ENCODE assay signal across 27 mouse cellular contexts in genomic region chr1:190139711-190140405, GRCm38 (mm10). TPM values are rescaled to one million over a fixed set of nuclear protein-coding genes. Genes with fewer than 3 reads are reported as not detected.
A peak's percentile ranks its signal among the peaks of the same experiment; 100 is the strongest.
DNase-seq lines count a peak whose midpoint lies in the region; ATAC-seq and TF ChIP-seq lines count a peak whose summit lies in the region.
"Had no signal": no experiment of that assay in that cellular context is flagged by ENCODE, and none has a peak within 500 bp of the region (broad histone marks: within the 10 kb centered on the region; RNA-seq: fewer than 3 reads in every experiment).

No protein-coding gene starts in this region.

- no peak overlapping the region for H3K4me2 ChIP-seq in hindbrain, embryonic 13.5 days
- H3K4me2 ChIP-seq in hindbrain, embryonic 14.5 days (replicated peaks), result no peak overlapping the region
- H3K4me2 ChIP-seq in midbrain, embryonic 11.5 days, result no peak overlapping the region
- no peak overlapping the region for H3K4me2 ChIP-seq in midbrain, postnatal 0 days (ENCODE audit: low read depth, low read length, poor library complexity, severe bottlenecking)
- H3K4me2 ChIP-seq: embryonic facial prominence, embryonic 13.5 days; forebrain, embryonic 12.5 days; forebrain, embryonic 15.5 days; heart, embryonic 11.5 days; hindbrain, embryonic 15.5 days; intestine, embryonic 15.5 days had no signal

- no peak overlapping the region for H3K9ac ChIP-seq in hindbrain, embryonic 13.5 days
- H3K9ac ChIP-seq in hindbrain, embryonic 14.5 days, result no peak overlapping the region
- no peak overlapping the region for H3K9ac ChIP-seq in midbrain, embryonic 11.5 days (ENCODE audit: low read length)
- H3K9ac ChIP-seq in midbrain, postnatal 0 days (replicated peaks; ENCODE audit: low read length, poor library complexity, severe bottlenecking), result no peak overlapping the region
- H3K9ac ChIP-seq: embryonic facial prominence, embryonic 13.5 days; forebrain, embryonic 12.5 days; forebrain, embryonic 15.5 days; hindbrain, embryonic 15.5 days; intestine, embryonic 15.5 days had no signal

- no peak for ATAC-seq in hindbrain, embryonic 13.5 days (ENCODE audit: low FRiP score)
- no peak for ATAC-seq in hindbrain, embryonic 14.5 days (ENCODE audit: low FRiP score)
- ATAC-seq in midbrain, embryonic 11.5 days (ENCODE audit: low FRiP score), result no peak
- no peak for ATAC-seq in midbrain, postnatal 0 days (ENCODE audit: low FRiP score)
- ATAC-seq: forebrain, embryonic 15.5 days; intestine, embryonic 15.5 days had no signal

- 80% methylated on average over 13 of the region's 13 CpGs for whole genome bisulfite sequencing in heart, embryonic 10.5 days
- WGBS in hindbrain, embryonic 13.5 days, result 30% methylated on average over 13 of the region's 13 CpGs
- 35% methylated on average over 13 of the region's 13 CpGs for WGBS in hindbrain, embryonic 14.5 days
- 41% methylated on average over 13 of the region's 13 CpGs for WGBS in midbrain, embryonic 11.5 days
- 72% methylated on average over 13 of the region's 13 CpGs for WGBS in midbrain, postnatal 0 days
- 86% methylated on average over 13 of the region's 13 CpGs for WGBS in limb, embryonic 10.5 days

- H3K27me3 ChIP-seq in heart, embryonic 10.5 days (ENCODE audit: insufficient read depth, poor library complexity, severe bottlenecking), result no peaks in the 10 kb centered on the region
- peaks cover 5% of the 10 kb centered on the region; the same call in 1 of the 2 replicates for H3K27me3 ChIP-seq in hindbrain, embryonic 13.5 days
- no peaks in the 10 kb centered on the region for H3K27me3 ChIP-seq in hindbrain, embryonic 14.5 days (ENCODE audit: control insufficient read depth, insufficient read depth, low read length)
- H3K27me3 ChIP-seq in midbrain, embryonic 11.5 days (ENCODE audit: control insufficient read depth, insufficient read depth, low read length), result no peaks in the 10 kb centered on the region
- no peaks in the 10 kb centered on the region for H3K27me3 ChIP-seq in midbrain, postnatal 0 days (ENCODE audit: insufficient read depth, low read length)
- no peaks in the 10 kb centered on the region for H3K27me3 ChIP-seq in limb, embryonic 10.5 days (ENCODE audit: low read depth, poor library complexity, severe bottlenecking)
- H3K27me3 ChIP-seq: embryonic facial prominence, embryonic 13.5 days; hindbrain, embryonic 15.5 days; intestine, embryonic 15.5 days had no signal

- 0 out of 2 replicates have a peak overlapping the region, but pooled peaks have one; percentile 16 for H3K27ac ChIP-seq in heart, embryonic 10.5 days
- peak overlapping the region; percentile 13; the same call in 1 of the 2 replicates for H3K27ac ChIP-seq in hindbrain, embryonic 13.5 days
- H3K27ac ChIP-seq in hindbrain, embryonic 14.5 days, result no peak overlapping the region
- no peak overlapping the region for H3K27ac ChIP-seq in midbrain, embryonic 11.5 days (ENCODE audit: low read depth, low read length)
- no peak overlapping the region for H3K27ac ChIP-seq in midbrain, postnatal 0 days (ENCODE audit: low read depth, low read length)
- H3K27ac ChIP-seq in limb, embryonic 10.5 days, result no peak overlapping the region
- H3K27ac ChIP-seq: embryonic facial prominence, embryonic 13.5 days; forebrain, embryonic 12.5 days; forebrain, embryonic 15.5 days; heart, adult 2 months; hindbrain, embryonic 15.5 days; intestine, embryonic 15.5 days had no signal

- no peak for TF ChIP-seq CTCF in midbrain, postnatal 0 days (IDR thresholded peaks at IDR 0.05)

- H3K36me3 ChIP-seq in heart, embryonic 10.5 days, result peaks cover 34% of the 10 kb centered on the region
- H3K36me3 ChIP-seq in hindbrain, embryonic 13.5 days, result no peaks in the 10 kb centered on the region; the same call in 1 of the 2 replicates
- H3K36me3 ChIP-seq in hindbrain, embryonic 14.5 days (replicated peaks; ENCODE audit: control insufficient read depth, insufficient read depth), result no peaks in the 10 kb centered on the region
- no peaks in the 10 kb centered on the region for H3K36me3 ChIP-seq in midbrain, embryonic 11.5 days (ENCODE audit: control insufficient read depth, insufficient read depth, low read length)
- H3K36me3 ChIP-seq in midbrain, postnatal 0 days (ENCODE audit: insufficient read depth, low read length), result no peaks in the 10 kb centered on the region
- H3K36me3 ChIP-seq in limb, embryonic 10.5 days, result no peaks in the 10 kb centered on the region
- H3K36me3 ChIP-seq: embryonic facial prominence, embryonic 13.5 days; forebrain, embryonic 12.5 days; forebrain, embryonic 15.5 days; G1E; hindbrain, embryonic 15.5 days; intestine, embryonic 15.5 days had no signal

- H3K9me3 ChIP-seq in heart, embryonic 10.5 days, result no peaks in the 10 kb centered on the region
- no peaks in the 10 kb centered on the region for H3K9me3 ChIP-seq in hindbrain, embryonic 13.5 days
- H3K9me3 ChIP-seq in hindbrain, embryonic 14.5 days (ENCODE audit: control insufficient read depth, low read length), result no peaks in the 10 kb centered on the region
- no peaks in the 10 kb centered on the region for H3K9me3 ChIP-seq in midbrain, embryonic 11.5 days (ENCODE audit: control insufficient read depth, low read length)
- H3K9me3 ChIP-seq in midbrain, postnatal 0 days (ENCODE audit: low read length), result no peaks in the 10 kb centered on the region
- no peaks in the 10 kb centered on the region for H3K9me3 ChIP-seq in limb, embryonic 10.5 days (replicated peaks)
- H3K9me3 ChIP-seq: embryonic facial prominence, embryonic 13.5 days; forebrain, embryonic 12.5 days; forebrain, embryonic 15.5 days; hindbrain, embryonic 15.5 days; intestine, embryonic 15.5 days had no signal

- peaks cover 45% of the 10 kb centered on the region for H3K4me1 ChIP-seq in heart, embryonic 10.5 days
- H3K4me1 ChIP-seq in hindbrain, embryonic 13.5 days (replicated peaks), result peaks cover 55% of the 10 kb centered on the region
- H3K4me1 ChIP-seq in hindbrain, embryonic 14.5 days (replicated peaks; ENCODE audit: control insufficient read depth, insufficient read depth, low read length), result peaks cover 29% of the 10 kb centered on the region
- peaks cover 23% of the 10 kb centered on the region for H3K4me1 ChIP-seq in midbrain, embryonic 11.5 days (ENCODE audit: control insufficient read depth, insufficient read depth, low read length)
- no peaks in the 10 kb centered on the region for H3K4me1 ChIP-seq in midbrain, postnatal 0 days (ENCODE audit: insufficient read depth, low read length)
- H3K4me1 ChIP-seq in limb, embryonic 10.5 days, result peaks cover 5% of the 10 kb centered on the region; the same call in 1 of the 2 replicates
- H3K4me1 ChIP-seq: embryonic facial prominence, embryonic 13.5 days; intestine, embryonic 15.5 days had no signal

- intact Hi-C loops in heart, postnatal 36 days (cut with DNase I), result no loop called here

- no peak for DNase-seq in heart, embryonic 10.5 days (ENCODE audit: low spot score)
- no peak for DNase-seq in heart, postnatal 36 days
- no peak for DNase-seq in hindbrain, embryonic 14.5 days (ENCODE audit: low spot score)
- DNase-seq in midbrain, embryonic 11.5 days (ENCODE audit: low spot score, missing footprints), result peak; percentile 85
- DNase-seq in midbrain, postnatal 0 days (ENCODE audit: low spot score), result no peak
- peak; percentile 51 for DNase-seq in retina, embryonic 14.5 days (ENCODE audit: low spot score)
- no peak for DNase-seq in limb, embryonic 10.5 days (ENCODE audit: low spot score)
- DNase-seq: adrenal gland, adult 2 months; adrenal gland, postnatal 14 days; cerebellum, adult 11 months; cerebellum, adult 2 months; cerebellum, adult 9-11 months; cerebellum, postnatal 25 days; gastrocnemius, postnatal 10 days; gastrocnemius, postnatal 36 days had no signal

- no peak overlapping the region for H3K4me3 ChIP-seq in heart, embryonic 10.5 days
- H3K4me3 ChIP-seq in hindbrain, embryonic 13.5 days, result no peak overlapping the region
- H3K4me3 ChIP-seq in hindbrain, embryonic 14.5 days (replicated peaks; ENCODE audit: low read length), result no peak overlapping the region
- H3K4me3 ChIP-seq in midbrain, embryonic 11.5 days (ENCODE audit: low read depth, low read length), result no peak overlapping the region
- H3K4me3 ChIP-seq in midbrain, postnatal 0 days (ENCODE audit: low read depth, low read length), result no peak overlapping the region
- no peak overlapping the region for H3K4me3 ChIP-seq in limb, embryonic 10.5 days
- H3K4me3 ChIP-seq: embryonic facial prominence, embryonic 13.5 days; erythroblast, embryonic 14.5 days; forebrain, embryonic 12.5 days; forebrain, embryonic 15.5 days; heart, adult 2 months; hindbrain, embryonic 15.5 days; intestine, embryonic 15.5 days had no signal

RNA-seq across cellular contexts. Expression of gene Prox1, which starts 30.7 kb away (rescaled TPM):
- polyA plus RNA-seq in heart, embryonic 10.5 days (2016; fragmentation: Nextera tagmentation; extraction: Ambion mirVana), result 13.3 and 17.3 TPM in 2 replicates
- total RNA-seq in heart, postnatal 36 days (2021), result 10 to 100 TPM; 38.8 to 57.1 TPM
- 7.8 and 8.8 TPM in 2 replicates for polyA plus RNA-seq in hindbrain, embryonic 13.5 days (2015; fragmentation: Nextera tagmentation; extraction: Ambion mirVana)
- polyA plus RNA-seq in hindbrain, embryonic 14.5 days (2014; fragmentation: Nextera tagmentation; extraction: Ambion mirVana), result 9.6 and 9.7 TPM in 2 replicates
- polyA plus RNA-seq in midbrain, embryonic 11.5 days (2014; fragmentation: Nextera tagmentation; extraction: Ambion mirVana), result 8.3 TPM in 2 replicates
- total RNA-seq in midbrain, postnatal 0 days (2014; rRNA removed), result 11.1 and 16.0 TPM in 2 replicates
- 6.0 and 11.9 TPM in 2 replicates for polyA plus RNA-seq in midbrain, postnatal 0 days (2015; fragmentation: Nextera tagmentation; extraction: Ambion mirVana)
- polyA plus RNA-seq in limb, embryonic 10.5 days (2016; fragmentation: Nextera tagmentation; extraction: Ambion mirVana), result 0.28 and 0.46 TPM in 2 replicates
- total RNA-seq: common myeloid progenitor, adult 5-6 weeks; granulocyte monocyte progenitor cell, adult 5-6 weeks had no signal
- polyA plus RNA-seq: G1E had no signal

Comparison
In these comparisons a context has a peak if more than half of its experiments do, and no peak if none do; other contexts are left out.
1. DNase-seq: peak in midbrain, embryonic 11.5 days (single experiment) and retina, embryonic 14.5 days (single experiment); none in heart, embryonic 10.5 days (single experiment), heart, postnatal 36 days (0 of 2), hindbrain, embryonic 14.5 days (single experiment), midbrain, postnatal 0 days (single experiment) and limb, embryonic 10.5 days (single experiment).
2. H3K27ac ChIP-seq: peak in heart, embryonic 10.5 days (single experiment) and hindbrain, embryonic 13.5 days (single experiment); none in hindbrain, embryonic 14.5 days (single experiment), midbrain, embryonic 11.5 days (single experiment), midbrain, postnatal 0 days (single experiment) and limb, embryonic 10.5 days (single experiment).